Mouse (Mus musculus): ENCODE measurements around the gene Cenpi. TPM values are rescaled to one million over a fixed set of nuclear protein-coding genes. Genes with fewer than 3 reads are reported as not detected.

Gene Cenpi
- polyA plus RNA-seq, 1 experiment from 2014 or later = 46.1 TPM

- TF ChIP-seq CTCF (IDR thresholded peaks at IDR 0.05; ENCODE audit: low read depth) = no peak
- no peak within 1 kb of the TSS; the same call in 1 of the 2 replicates for H3K9ac ChIP-seq
- H3K4me1 ChIP-seq (ENCODE audit: insufficient read depth) = no peaks in the 10 kb centered on the region
- DNase-seq (peak; percentile 31), ATAC-seq (ENCODE audit: insufficient read depth) (peak; percentile 80)
- H3K27ac ChIP-seq (ENCODE audit: low read depth) = no peak within 1 kb of the TSS
- H3K9me3 ChIP-seq (ENCODE audit: low read depth, low read length) = no peaks in the 10 kb centered on the region
- H3K27me3 ChIP-seq (ENCODE audit: insufficient read depth, low read length) = no peaks in the 10 kb centered on the region
- H3K4me2 ChIP-seq = peak within 1 kb of the TSS; percentile 59
- WGBS = 25% methylated on average over 14 of the region's 15 CpGs
- no peaks in the 10 kb centered on the region for H3K36me3 ChIP-seq (ENCODE audit: insufficient read depth)
- H3K4me3 ChIP-seq (ENCODE audit: low read depth, low read length) = peak within 1 kb of the TSS; percentile 30
These were observed 96.1 kb downstream of the Cenpi start, which contains the start of gene Drp2 for GRCm38 (mm10) chrX:134403863-134404583. TSS of gene Drp2 (plus strand) at chrX:134404551.

- Histone ChIP-seq H3K27me3 (ENCODE audit: insufficient read depth, low read length) (no peaks in the 10 kb centered on the region), H3K27ac (ENCODE audit: low read depth) (no peak overlapping the region), H3K4me3 (ENCODE audit: low read depth, low read length) (peak overlapping the region; percentile 30), H3K36me3 (ENCODE audit: insufficient read depth) (no peaks in the 10 kb centered on the region), H3K9me3 (ENCODE audit: low read depth, low read length) (no peaks in the 10 kb centered on the region), H3K9ac (no peak overlapping the region; the same call in 1 of the 2 replicates), H3K4me1 (ENCODE audit: insufficient read depth) (no peaks in the 10 kb centered on the region), H3K4me2 (peak overlapping the region; percentile 59)
- DNase-seq (peak; percentile 20), ATAC-seq (ENCODE audit: insufficient read depth) (peak; percentile 82)
- TF ChIP-seq CTCF (IDR thresholded peaks at IDR 0.05; ENCODE audit: low read depth) = no peak
- WGBS = 20% methylated on average over 12 of the region's 14 CpGs
These were observed 96.7 kb downstream of the Cenpi start for GRCm38 (mm10) chrX:134404584-134404955.

- H3K4me3 ChIP-seq (ENCODE audit: low read depth, low read length) = no peak overlapping the region
- ATAC-seq (ENCODE audit: insufficient read depth) (no peak), DNase-seq (no peak)
- H3K9ac ChIP-seq = no peak overlapping the region
- no peaks in the 10 kb centered on the region for H3K27me3 ChIP-seq (ENCODE audit: insufficient read depth, low read length)
- H3K36me3 ChIP-seq (ENCODE audit: insufficient read depth) = no peaks in the 10 kb centered on the region
- no peak overlapping the region for H3K4me2 ChIP-seq
- no peaks in the 10 kb centered on the region for H3K9me3 ChIP-seq (ENCODE audit: low read depth, low read length)
- WGBS = 83% methylated on average over 6 of the region's 6 CpGs
- H3K27ac ChIP-seq (ENCODE audit: low read depth) = no peak overlapping the region
- no peak for TF ChIP-seq CTCF (IDR thresholded peaks at IDR 0.05; ENCODE audit: low read depth)
- H3K4me1 ChIP-seq (ENCODE audit: insufficient read depth) = no peaks in the 10 kb centered on the region
These were observed 101.5 kb downstream of the Cenpi start for GRCm38 (mm10) chrX:134409354-134409900.

- no peak for DNase-seq
- no peak overlapping the region for H3K4me2 ChIP-seq
- H3K27ac ChIP-seq (ENCODE audit: low read depth) = no peak overlapping the region
- H3K36me3 ChIP-seq (ENCODE audit: insufficient read depth) = no peaks in the 10 kb centered on the region
- H3K4me3 ChIP-seq (ENCODE audit: low read depth, low read length) = no peak overlapping the region
- H3K27me3 ChIP-seq (ENCODE audit: insufficient read depth, low read length) = no peaks in the 10 kb centered on the region
- 95% methylated on average over 1 of the region's 1 CpGs for WGBS
- no peaks in the 10 kb centered on the region for H3K4me1 ChIP-seq (ENCODE audit: insufficient read depth)
- no peaks in the 10 kb centered on the region for H3K9me3 ChIP-seq (ENCODE audit: low read depth, low read length)
- TF ChIP-seq CTCF (IDR thresholded peaks at IDR 0.05; ENCODE audit: low read depth) = no peak
- H3K9ac ChIP-seq = no peak overlapping the region
- no peak for ATAC-seq (ENCODE audit: insufficient read depth)
These were observed 104.2 kb downstream of the Cenpi start for GRCm38 (mm10) chrX:134412096-134412495.

Other genes starting within 250 kb of the Cenpi start
- 62.9 and 65.0 TPM in 2 replicates for gene Cstf2, start 248.9 kb upstream of the Cenpi start, polyA plus RNA-seq (2014; fragmentation: Nextera tagmentation; extraction: Ambion mirVana)
- gene Xkrx, start 146.0 kb upstream of the Cenpi start, polyA plus RNA-seq (2014; fragmentation: Nextera tagmentation; extraction: Ambion mirVana) = 0.32 TPM in 2 replicates
- gene Arl13a, start 120.6 kb upstream of the Cenpi start, polyA plus RNA-seq (2014; fragmentation: Nextera tagmentation; extraction: Ambion mirVana) = not detected in 2 replicates
- gene Nox1, start 86.1 kb upstream of the Cenpi start, polyA plus RNA-seq (2014; fragmentation: Nextera tagmentation; extraction: Ambion mirVana) = 2.8 and 3.1 TPM in 2 replicates
- 16.7 and 18.0 TPM in 2 replicates for gene Trmt2b, start 31.1 kb upstream of the Cenpi start, polyA plus RNA-seq (2014; fragmentation: Nextera tagmentation; extraction: Ambion mirVana)
- 3.7 and 4.0 TPM in 2 replicates for gene Tmem35a, start 12.9 kb upstream of the Cenpi start, polyA plus RNA-seq (2014; fragmentation: Nextera tagmentation; extraction: Ambion mirVana)
- 0.99 and 2.3 TPM in 2 replicates for gene Drp2, start 96.5 kb downstream of the Cenpi start, polyA plus RNA-seq (2014; fragmentation: Nextera tagmentation; extraction: Ambion mirVana)
- gene Taf7l, start 168.4 kb downstream of the Cenpi start, polyA plus RNA-seq (2014; fragmentation: Nextera tagmentation; extraction: Ambion mirVana) = not detected in 2 replicates
- 81.8 and 88.5 TPM in 2 replicates for gene Timm8a1, start 233.8 kb downstream of the Cenpi start, polyA plus RNA-seq (2014; fragmentation: Nextera tagmentation; extraction: Ambion mirVana)